8 mouse cellular contexts compared by ENCODE assay signal in the genomic region with DNA sequence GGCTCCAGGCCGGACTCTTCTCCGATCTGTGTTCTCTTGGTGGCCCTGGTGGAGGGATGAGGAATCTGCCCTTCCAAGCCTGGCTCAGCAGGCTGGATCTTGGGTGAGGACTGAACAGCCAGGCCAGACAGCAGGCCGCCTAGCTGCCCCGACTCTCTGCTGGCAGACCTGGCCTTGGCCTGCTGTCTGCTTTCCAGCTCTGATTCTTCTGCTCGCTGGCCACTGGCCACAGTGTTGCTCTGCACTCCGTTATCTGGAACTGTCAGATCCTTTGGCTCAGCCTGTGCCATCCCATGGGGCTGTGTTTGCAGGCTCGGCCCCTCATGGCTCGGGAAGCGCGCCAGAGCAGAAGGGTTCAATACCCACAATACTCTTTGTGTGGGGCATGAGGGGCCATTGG.
DNase-seq lines count a peak whose midpoint lies in the region; ATAC-seq lines count a peak whose summit lies in the region.

No protein-coding gene starts in this region.

- ATAC-seq in midbrain, embryonic 14.5 days (ENCODE audit: low FRiP score, low TSS enrichment) = no peak
- ATAC-seq in midbrain, embryonic 11.5 days (ENCODE audit: low FRiP score) = no peak

- H3K4me2 ChIP-seq in midbrain, embryonic 14.5 days (ENCODE audit: low read length) = no peak overlapping the region
- no peak overlapping the region for H3K4me2 ChIP-seq in midbrain, embryonic 11.5 days

- no peak overlapping the region for H3K27ac ChIP-seq in midbrain, embryonic 14.5 days (replicated peaks; ENCODE audit: low read depth, low read length)
- H3K27ac ChIP-seq in midbrain, embryonic 11.5 days (ENCODE audit: low read depth, low read length) = no peak overlapping the region

- peaks cover 3% of the 10 kb centered on the region; the same call in 1 of the 2 replicates for H3K4me1 ChIP-seq in midbrain, embryonic 14.5 days (ENCODE audit: control insufficient read depth, insufficient read depth, low read length)
- peaks cover 11% of the 10 kb centered on the region for H3K4me1 ChIP-seq in midbrain, embryonic 11.5 days (ENCODE audit: control insufficient read depth, insufficient read depth, low read length)

- no peaks in the 10 kb centered on the region for H3K36me3 ChIP-seq in midbrain, embryonic 14.5 days (ENCODE audit: control insufficient read depth, insufficient read depth, low read length)
- no peaks in the 10 kb centered on the region for H3K36me3 ChIP-seq in midbrain, embryonic 11.5 days (ENCODE audit: control insufficient read depth, insufficient read depth, low read length)

- H3K9me3 ChIP-seq in midbrain, embryonic 14.5 days (ENCODE audit: control insufficient read depth, low read length) = 0 out of 2 replicates have a peak, but pooled peaks cover 3% of the 10 kb centered on the region
- no peaks in the 10 kb centered on the region for H3K9me3 ChIP-seq in midbrain, embryonic 11.5 days (ENCODE audit: control insufficient read depth, low read length)

- no peak overlapping the region for H3K4me3 ChIP-seq in midbrain, embryonic 14.5 days (replicated peaks; ENCODE audit: low read depth, low read length)
- H3K4me3 ChIP-seq in midbrain, embryonic 11.5 days (ENCODE audit: low read depth, low read length) = no peak overlapping the region

- 65% methylated on average over 10 of the region's 10 CpGs for WGBS in midbrain, embryonic 14.5 days
- WGBS in midbrain, embryonic 11.5 days = 86% methylated on average over 10 of the region's 10 CpGs

- H3K9ac ChIP-seq in midbrain, embryonic 14.5 days (replicated peaks; ENCODE audit: low read length) = no peak overlapping the region
- H3K9ac ChIP-seq in midbrain, embryonic 11.5 days (ENCODE audit: low read length) = no peak overlapping the region

- no peaks in the 10 kb centered on the region for H3K27me3 ChIP-seq in midbrain, embryonic 14.5 days (ENCODE audit: control insufficient read depth, insufficient read depth, low read length)
- H3K27me3 ChIP-seq in midbrain, embryonic 11.5 days (ENCODE audit: control insufficient read depth, insufficient read depth, low read length) = no peaks in the 10 kb centered on the region

- peak; percentile 74 for DNase-seq in midbrain, embryonic 14.5 days
- DNase-seq in midbrain, embryonic 11.5 days (ENCODE audit: low spot score, missing footprints) = no peak
- peak; percentile 89 to 92 for DNase-seq in cerebellum, postnatal 25 days
- peak; percentile 87 to 88 for DNase-seq in heart, adult 9 months (ENCODE audit: low spot score in 2 of 2)
- DNase-seq in layer of hippocampus, postnatal 36 days = peak; percentile 47 to 58
- peak; percentile 90 for DNase-seq in ovary, adult 18-20 months (ENCODE audit: low spot score)
- DNase-seq in T-cell, adult 2 months (ENCODE audit: low spot score) = no peak
- no peak for DNase-seq in yolk sac, embryonic 10.5 days (ENCODE audit: low spot score)

Comparison
In these comparisons a context has a peak if more than half of its experiments do, and no peak if none do; other contexts are left out.
1. DNase-seq: peak in midbrain, embryonic 14.5 days (single experiment), cerebellum, postnatal 25 days (2 of 2), heart, adult 9 months (2 of 2), layer of hippocampus, postnatal 36 days (2 of 2) and ovary, adult 18-20 months (single experiment); none in midbrain, embryonic 11.5 days (single experiment), T-cell, adult 2 months (single experiment) and yolk sac, embryonic 10.5 days (single experiment).